ENCODE assay signal across 10 mouse cellular contexts in the genomic region with DNA sequence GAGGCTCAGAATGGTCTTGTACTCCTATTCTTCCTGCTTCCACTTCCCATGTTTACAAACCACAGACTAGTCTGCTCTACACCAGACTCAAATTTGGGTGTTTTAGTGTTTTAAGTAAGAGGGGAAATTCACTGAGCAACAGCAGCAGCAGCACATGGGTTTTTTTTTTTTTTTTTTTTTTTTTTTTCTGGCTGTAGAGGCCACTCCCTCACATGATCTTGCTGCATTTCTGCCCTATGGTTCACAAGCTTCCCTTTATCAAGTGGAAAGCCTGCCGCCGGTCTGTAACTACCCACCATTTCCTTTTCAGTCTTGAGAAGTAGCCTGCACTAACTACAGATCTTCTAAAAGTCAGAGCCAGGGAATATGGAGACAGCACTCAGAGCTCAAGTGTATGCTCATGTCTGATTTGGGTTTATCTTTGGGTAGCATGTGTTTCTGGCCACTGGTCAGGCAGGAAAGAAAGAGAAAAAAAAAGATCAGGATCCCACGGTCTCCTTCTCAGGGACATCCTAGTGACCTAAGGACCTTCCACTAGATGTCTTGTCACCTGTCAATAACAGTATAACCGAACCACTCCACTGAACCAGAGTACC. TPM values are rescaled to one million over a fixed set of nuclear protein-coding genes. Genes with fewer than 3 reads are reported as not detected.
DNase-seq lines count a peak whose midpoint lies in the region; ATAC-seq and TF ChIP-seq lines count a peak whose summit lies in the region.
"Had no signal": no experiment of that assay in that cellular context is flagged by ENCODE, and none has a peak within 500 bp of the region (broad histone marks: within the 10 kb centered on the region; RNA-seq: fewer than 3 reads in every experiment).

No protein-coding gene starts in this region.

- no peaks in the 10 kb centered on the region for H3K79me2 ChIP-seq in MEL (ENCODE audit: control insufficient read depth, insufficient read depth, low read length, poor library complexity)

- ATAC-seq in heart, postnatal 0 days (ENCODE audit: insufficient read depth, low read depth): no peak
- peak; percentile 44 for ATAC-seq in intestine, embryonic 16.5 days
- peak; percentile 74 for ATAC-seq in megakaryocyte progenitor cell, adult 5-6 weeks (replicated peaks; ENCODE audit: poor library complexity)

- no peak for TF ChIP-seq RAD21 in MEL (IDR thresholded peaks at IDR 0.05; ENCODE audit: low read depth, low read length)

- no peaks in the 10 kb centered on the region for H3K9me3 ChIP-seq in heart, postnatal 0 days (replicated peaks; ENCODE audit: control insufficient read depth, low read length)
- no peaks in the 10 kb centered on the region for H3K9me3 ChIP-seq in MEL (replicated peaks; ENCODE audit: insufficient read depth, low read length)
- no peaks in the 10 kb centered on the region for H3K9me3 ChIP-seq in intestine, embryonic 16.5 days (ENCODE audit: control insufficient read depth, low read length)

- no peak overlapping the region for H3K4me3 ChIP-seq in heart, postnatal 0 days (ENCODE audit: low read depth, low read length)
- H3K4me3 ChIP-seq in MEL (ENCODE audit: control insufficient read depth in 1 of 2, insufficient read depth in 1 of 2, low read depth in 2 of 2, low read length in 2 of 2): no peak overlapping the region
- no peak overlapping the region for H3K4me3 ChIP-seq in intestine, embryonic 16.5 days (ENCODE audit: low read length)

- TF ChIP-seq CTCF in heart, postnatal 0 days (IDR thresholded peaks at IDR 0.05; ENCODE audit: low read depth): no peak
- no peak for TF ChIP-seq CTCF in MEL (IDR thresholded peaks at IDR 0.05 in 2 of 3, conservative IDR thresholded peaks at IDR 0.05 in 1 of 3; ENCODE audit: control insufficient read depth in 1 of 3, insufficient read depth in 1 of 3, low read depth in 2 of 3, low read length in 3 of 3, poor library complexity in 1 of 3, severe bottlenecking in 1 of 3)

- 0 out of 2 replicates have a peak overlapping the region, but pooled peaks have one; percentile 22 for H3K4me2 ChIP-seq in heart, postnatal 0 days (ENCODE audit: low read depth, low read length)
- no peak overlapping the region for H3K4me2 ChIP-seq in intestine, embryonic 16.5 days (ENCODE audit: low read depth, low read length)

- H3K4me1 ChIP-seq in heart, postnatal 0 days (ENCODE audit: control insufficient read depth, insufficient read depth): peaks cover 7% of the 10 kb centered on the region; the same call in 1 of the 2 replicates
- peaks cover 6 to 21% of the 10 kb centered on the region in 2 experiments for H3K4me1 ChIP-seq in MEL (ENCODE audit: control insufficient read depth in 1 of 2, insufficient read depth in 2 of 2, low read length in 2 of 2)
- peaks cover 33% of the 10 kb centered on the region for H3K4me1 ChIP-seq in intestine, embryonic 16.5 days (ENCODE audit: control insufficient read depth, insufficient read depth, low read length)

- WGBS in heart, postnatal 0 days: 31% methylated on average over 4 of the region's 4 CpGs
- WGBS in intestine, embryonic 16.5 days: 38% methylated on average over 4 of the region's 4 CpGs

- DNase-seq in heart, postnatal 0 days (ENCODE audit: low spot score): no peak
- DNase-seq in heart, adult 11 months: no peak
- peak; percentile 81 for DNase-seq in MEL (ENCODE audit: low read depth, low spot score)
- no peak for DNase-seq in right cerebral cortex, adult 18-20 months
- no peak for DNase-seq in layer of hippocampus, postnatal 10 days (ENCODE audit: low spot score in 2 of 2)
- DNase-seq in ovary, adult 18-20 months (ENCODE audit: low spot score): no peak
- DNase-seq: gastrocnemius, postnatal 14 days; lung, postnatal 14 days had no signal

- peak overlapping the region; percentile 58 for H3K27ac ChIP-seq in heart, postnatal 0 days (ENCODE audit: low read depth)
- H3K27ac ChIP-seq in MEL (ENCODE audit: control insufficient read depth, low read depth, low read length): no peak overlapping the region
- H3K27ac ChIP-seq in intestine, embryonic 16.5 days (ENCODE audit: low read length): 0 out of 2 replicates have a peak overlapping the region, but pooled peaks have one; percentile 5

- no peak for TF ChIP-seq EP300 in heart, postnatal 0 days (IDR thresholded peaks at IDR 0.05; ENCODE audit: low read depth)
- TF ChIP-seq EP300 in MEL (IDR thresholded peaks at IDR 0.05; ENCODE audit: low read depth in 1 of 2, low read length in 2 of 2): peak in 1 of 2 experiments; percentile 36; a peak in 3 of 4 replicates

- no peak overlapping the region for H3K9ac ChIP-seq in heart, postnatal 0 days (replicated peaks; ENCODE audit: low read depth, low read length)
- H3K9ac ChIP-seq in MEL (ENCODE audit: control insufficient read depth, low read depth, low read length, poor library complexity, severe bottlenecking): peak overlapping the region; percentile 35; the same call in 1 of the 2 replicates
- no peak overlapping the region for H3K9ac ChIP-seq in intestine, embryonic 16.5 days (ENCODE audit: low read depth, low read length)

- no peaks in the 10 kb centered on the region for H3K27me3 ChIP-seq in heart, postnatal 0 days (ENCODE audit: control insufficient read depth, insufficient read depth, low read length)
- H3K27me3 ChIP-seq in MEL (ENCODE audit: control insufficient read depth in 1 of 2, insufficient read depth in 2 of 2, low read length in 2 of 2): peaks cover 0 to 8% of the 10 kb centered on the region in 2 experiments; a peak in 1 of 4 replicates
- no peaks in the 10 kb centered on the region for H3K27me3 ChIP-seq in intestine, embryonic 16.5 days (replicated peaks; ENCODE audit: control insufficient read depth, insufficient read depth, low read length)

- no peak for TF ChIP-seq POLR2A in MEL (IDR thresholded peaks at IDR 0.05; ENCODE audit: control insufficient read depth in 1 of 2, insufficient read depth in 1 of 2, low read depth in 1 of 2, low read length in 2 of 2, poor library complexity in 1 of 2)

- H3K36me3 ChIP-seq in heart, postnatal 0 days (replicated peaks; ENCODE audit: control insufficient read depth, insufficient read depth, low read length): no peaks in the 10 kb centered on the region
- peaks cover 0 to 19% of the 10 kb centered on the region in 2 experiments; a peak in 2 of 4 replicates for H3K36me3 ChIP-seq in MEL (ENCODE audit: control insufficient read depth in 1 of 2, insufficient read depth in 2 of 2, low read length in 2 of 2)
- H3K36me3 ChIP-seq in intestine, embryonic 16.5 days (ENCODE audit: control insufficient read depth, insufficient read depth, low read length): no peaks in the 10 kb centered on the region

TF ChIP-seq in MEL, 35 proteins besides CTCF, POLR2A, EP300 and RAD21:
- peak; percentile 74; the same call in 1 of the 2 replicates for TF ChIP-seq MAX (IDR thresholded peaks at IDR 0.05; ENCODE audit: low read length)
- TF ChIP-seq SIN3A (IDR thresholded peaks at IDR 0.05; ENCODE audit: low read length): peak; percentile 48; the same call in 1 of the 2 replicates
- peak; percentile 99 for TF ChIP-seq ZNF384 (IDR thresholded peaks at IDR 0.05; ENCODE audit: low read depth, low read length)
- peak; percentile 50; the same call in 1 of the 2 replicates for TF ChIP-seq BHLHE40 (IDR thresholded peaks at IDR 0.05; ENCODE audit: borderline replicate concordance, low read depth, low read length)
- TF ChIP-seq MYC (IDR thresholded peaks at IDR 0.05; ENCODE audit: low read depth, low read length): peak; percentile 86
- TF ChIP-seq MXI1 (IDR thresholded peaks at IDR 0.05; ENCODE audit: low read depth, low read length): peak; percentile 55; the same call in 1 of the 2 replicates
- TF ChIP-seq NRF1 (IDR thresholded peaks at IDR 0.05; ENCODE audit: insufficient read depth, low read depth, low read length, poor library complexity, severe bottlenecking): no peak
- 0 out of 2 replicates have a peak, but pooled peaks have one; percentile 28 for TF ChIP-seq ETS1 (IDR thresholded peaks at IDR 0.05; ENCODE audit: low read depth, low read length)
- TF ChIP-seq JUND (IDR thresholded peaks at IDR 0.05; ENCODE audit: low read depth, low read length): no peak
- 0 out of 2 replicates have a peak, but pooled peaks have one; percentile 16 for TF ChIP-seq RCOR1 (IDR thresholded peaks at IDR 0.05; ENCODE audit: low read depth, low read length)
- peak; percentile 69 for TF ChIP-seq USF1 (IDR thresholded peaks at IDR 0.05; ENCODE audit: low read depth, low read length)
- TF ChIP-seq TCF12 (IDR thresholded peaks at IDR 0.05; ENCODE audit: low read depth, low read length): no peak
- 0 out of 2 replicates have a peak, but pooled peaks have one; percentile 5 for TF ChIP-seq TAL1 (IDR thresholded peaks at IDR 0.05; ENCODE audit: low read length)
- TF ChIP-seq ZKSCAN1 (IDR thresholded peaks at IDR 0.05; ENCODE audit: low read depth, low read length): peak; percentile 68; the same call in 1 of the 2 replicates
- no peak for TF ChIP-seq MAZ (IDR thresholded peaks at IDR 0.05; ENCODE audit: low read depth, low read length)

RNA-seq across cellular contexts. Expression of a gene that starts 11.4 kb away (rescaled TPM):
- total RNA-seq in heart, postnatal 0 days (2014; rRNA removed; ENCODE audit: low replicate concordance): 248 and 309 TPM in 2 replicates
- polyA plus RNA-seq in heart, postnatal 0 days (2015; fragmentation: Nextera tagmentation; extraction: Ambion mirVana): 129 and 140 TPM in 2 replicates
- 0.08 TPM in 1 of 2 replicates, not detected in the other for total RNA-seq in MEL (2012; rRNA removed)
- polyA plus RNA-seq in MEL (2012; ENCODE audit: insufficient read depth in 1 of 2, insufficient read length in 2 of 2, low read depth in 1 of 2, low replicate concordance in 2 of 2, missing spikeins in 1 of 2): under 1 TPM in 1 of 2 experiments, not detected in 1; 0.07 TPM
- polyA plus RNA-seq in intestine, embryonic 16.5 days (2015; fragmentation: Nextera tagmentation; extraction: Ambion mirVana): 44.0 and 44.7 TPM in 2 replicates
- not detected in 2 replicates for total RNA-seq in megakaryocyte progenitor cell, adult 5-6 weeks (2015)
- not detected in 2 replicates for total RNA-seq in megakaryocyte progenitor cell, adult 5-6 weeks (2017)
- total RNA-seq in layer of hippocampus, postnatal 10 days (2021): 1 to 10 TPM; 7.1 to 8.9 TPM

Comparison
In these comparisons a context has a peak if more than half of its experiments do, and no peak if none do; other contexts are left out.
1. RNA of a gene that starts 11.4 kb away (total RNA-seq): 248 to 309 TPM in heart, postnatal 0 days; 7.1 to 8.9 TPM in layer of hippocampus, postnatal 10 days, 0.08 TPM in MEL and not detected in megakaryocyte progenitor cell, adult 5-6 weeks; every median in the first group is over 10 times any median in the second.